Comparison of ENCODE assay signal across 21 mouse cellular contexts in the genomic region with DNA sequence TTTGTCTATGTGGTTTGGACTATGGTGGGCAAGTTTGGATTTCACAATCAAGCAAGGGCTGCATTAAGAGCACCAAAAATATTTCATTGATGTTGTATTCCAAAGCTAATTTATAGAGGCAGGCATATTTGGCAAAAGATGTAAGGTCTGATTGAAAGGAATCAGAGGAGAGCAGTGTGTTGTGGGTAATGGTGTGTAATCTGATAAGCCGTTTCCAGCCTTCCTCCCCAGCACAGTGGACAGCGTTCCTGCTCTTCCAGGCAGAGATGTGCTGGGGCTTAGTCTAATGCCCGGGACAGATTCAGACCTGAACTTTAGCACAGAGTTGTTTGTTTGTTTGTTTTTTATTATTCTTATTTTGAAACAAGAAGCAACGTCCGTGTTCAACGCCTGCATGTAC.
A peak's percentile ranks its signal among the peaks of the same experiment; 100 is the strongest.
DNase-seq lines count a peak whose midpoint lies in the region; ATAC-seq lines count a peak whose summit lies in the region.
"Had no signal": no experiment of that assay in that cellular context is flagged by ENCODE, and none has a peak within 500 bp of the region (broad histone marks: within the 10 kb centered on the region; RNA-seq: fewer than 3 reads in every experiment).

No protein-coding gene starts in this region.

- H3K9ac ChIP-seq in kidney, embryonic 14.5 days (ENCODE audit: low read depth, low read length): no peak overlapping the region
- no peak overlapping the region for H3K9ac ChIP-seq in kidney, embryonic 15.5 days
- no peak overlapping the region for H3K9ac ChIP-seq in lung, embryonic 16.5 days (ENCODE audit: low read length)
- H3K9ac ChIP-seq: forebrain, embryonic 15.5 days; heart, embryonic 15.5 days; hindbrain, embryonic 13.5 days had no signal

- no peak overlapping the region for H3K4me3 ChIP-seq in kidney, embryonic 14.5 days (ENCODE audit: low read length)
- H3K4me3 ChIP-seq in kidney, embryonic 15.5 days (replicated peaks): no peak overlapping the region
- H3K4me3 ChIP-seq in lung, embryonic 16.5 days (ENCODE audit: low read length): no peak overlapping the region
- H3K4me3 ChIP-seq: forebrain, embryonic 15.5 days; heart, adult 2 months; heart, embryonic 15.5 days; hindbrain, embryonic 13.5 days had no signal

- 0 out of 2 replicates have a peak, but pooled peaks have one; percentile 55 for ATAC-seq in kidney, embryonic 14.5 days (ENCODE audit: low FRiP score, low TSS enrichment)
- no peak for ATAC-seq in kidney, embryonic 15.5 days (replicated peaks; ENCODE audit: low FRiP score)
- peak; percentile 64 for ATAC-seq in lung, embryonic 16.5 days (ENCODE audit: low read depth)
- ATAC-seq: forebrain, embryonic 15.5 days; hindbrain, postnatal 0 days had no signal

- H3K36me3 ChIP-seq in kidney, embryonic 14.5 days (ENCODE audit: control insufficient read depth, insufficient read depth, low read length): no peaks in the 10 kb centered on the region
- H3K36me3 ChIP-seq in kidney, embryonic 15.5 days: no peaks in the 10 kb centered on the region
- H3K36me3 ChIP-seq in lung, embryonic 16.5 days (ENCODE audit: control insufficient read depth, insufficient read depth, low read length): no peaks in the 10 kb centered on the region
- H3K36me3 ChIP-seq: forebrain, embryonic 15.5 days; heart, embryonic 15.5 days; hindbrain, embryonic 13.5 days had no signal

- no peaks in the 10 kb centered on the region for H3K9me3 ChIP-seq in kidney, embryonic 14.5 days (ENCODE audit: control insufficient read depth, low read length)
- H3K9me3 ChIP-seq in kidney, embryonic 15.5 days (replicated peaks): no peaks in the 10 kb centered on the region
- H3K9me3 ChIP-seq in lung, embryonic 16.5 days (ENCODE audit: control insufficient read depth, low read length): no peaks in the 10 kb centered on the region
- H3K9me3 ChIP-seq: forebrain, embryonic 15.5 days; heart, embryonic 15.5 days; hindbrain, embryonic 13.5 days had no signal

- H3K27ac ChIP-seq in kidney, embryonic 14.5 days (ENCODE audit: low read depth, low read length): no peak overlapping the region
- no peak overlapping the region for H3K27ac ChIP-seq in kidney, embryonic 15.5 days
- H3K27ac ChIP-seq in lung, embryonic 16.5 days (ENCODE audit: low read length): no peak overlapping the region
- H3K27ac ChIP-seq: forebrain, embryonic 15.5 days; heart, adult 2 months; heart, embryonic 15.5 days; hindbrain, embryonic 13.5 days; hindbrain, postnatal 0 days had no signal

- 43% methylated on average over 6 of the region's 6 CpGs for WGBS in kidney, embryonic 14.5 days
- WGBS in kidney, embryonic 15.5 days: 32% methylated on average over 6 of the region's 6 CpGs
- WGBS in lung, embryonic 16.5 days: 26% methylated on average over 6 of the region's 6 CpGs

- DNase-seq in lung, postnatal 4 days: no peak
- DNase-seq in adipocyte (ENCODE audit: low spot score): peak; percentile 92
- DNase-seq in forelimb bud, embryonic 11.5 days (ENCODE audit: low read depth, low spot score): peak; percentile 61
- no peak for DNase-seq in embryo, embryonic 11 days
- DNase-seq in left cerebral cortex, postnatal 36 days (ENCODE audit: low spot score in 2 of 2): no peak
- DNase-seq: adrenal gland, adult 8-10 months; adrenal gland, postnatal 36 days; cerebellum, adult 11 months; cerebellum, adult 8-10 months; cerebellum, postnatal 14 days; gastrocnemius, postnatal 14 days; heart, adult 2 months; heart, postnatal 14 days had no signal

- no peak overlapping the region for H3K4me2 ChIP-seq in kidney, embryonic 14.5 days (replicated peaks; ENCODE audit: low read depth, low read length)
- no peak overlapping the region for H3K4me2 ChIP-seq in kidney, embryonic 15.5 days
- H3K4me2 ChIP-seq in lung, embryonic 16.5 days (ENCODE audit: low read depth, low read length): no peak overlapping the region
- H3K4me2 ChIP-seq: forebrain, embryonic 15.5 days; heart, embryonic 11.5 days; heart, embryonic 15.5 days; hindbrain, embryonic 13.5 days had no signal

- no peaks in the 10 kb centered on the region for H3K4me1 ChIP-seq in kidney, embryonic 14.5 days (ENCODE audit: control insufficient read depth, insufficient read depth, low read length)
- H3K4me1 ChIP-seq in kidney, embryonic 15.5 days: no peaks in the 10 kb centered on the region
- H3K4me1 ChIP-seq in lung, embryonic 16.5 days (replicated peaks; ENCODE audit: control insufficient read depth, insufficient read depth, low read length): no peaks in the 10 kb centered on the region
- H3K4me1 ChIP-seq: forebrain, embryonic 15.5 days; heart, embryonic 15.5 days; hindbrain, embryonic 13.5 days had no signal

- H3K27me3 ChIP-seq in kidney, embryonic 14.5 days (ENCODE audit: control insufficient read depth, insufficient read depth, low read length): no peaks in the 10 kb centered on the region
- H3K27me3 ChIP-seq in kidney, embryonic 15.5 days: no peaks in the 10 kb centered on the region
- H3K27me3 ChIP-seq in lung, embryonic 16.5 days (ENCODE audit: control insufficient read depth, insufficient read depth, low read depth, low read length): no peaks in the 10 kb centered on the region
- H3K27me3 ChIP-seq: forebrain, embryonic 15.5 days; heart, embryonic 15.5 days; hindbrain, embryonic 13.5 days had no signal

- intact Hi-C loops in left cerebral cortex, postnatal 36 days (cut with DNase I): loop anchor here (1.0 kb wide), 1 partner anchor 157 kb away; no protein-coding TSS in a partner anchor

Comparison
In these comparisons a context has a peak if more than half of its experiments do, and no peak if none do; other contexts are left out.
1. DNase-seq: peak in adipocyte (single experiment) and forelimb bud, embryonic 11.5 days (single experiment); none in lung, postnatal 4 days (0 of 2), embryo, embryonic 11 days (single experiment) and left cerebral cortex, postnatal 36 days (0 of 2).